Mouse (Mus musculus) induced T-regulatory cell, adult 2 months (primary cell): ENCODE data around the gene H2-M10.2.

ENCODE experiments used
- DNase-seq: peaks from one replicate; pipeline ENCODE4 v3.0.0-alpha.2; 2012; ENCODE audit warnings: low read depth

Gene H2-M10.2

GRCm38 (mm10) chr17:36252250-36252876 is 33.9 kb downstream of the H2-M10.2 start:
- peak; percentile 61 for DNase-seq

GRCm38 (mm10) chr17:36248886-36249285 is 37.4 kb downstream of the H2-M10.2 start:
- no peak for DNase-seq

- peak; percentile 51 for DNase-seq
Observed at GRCm38 (mm10) chr17:36245741-36246140, 40.5 kb downstream of the H2-M10.2 start.

DNA sequence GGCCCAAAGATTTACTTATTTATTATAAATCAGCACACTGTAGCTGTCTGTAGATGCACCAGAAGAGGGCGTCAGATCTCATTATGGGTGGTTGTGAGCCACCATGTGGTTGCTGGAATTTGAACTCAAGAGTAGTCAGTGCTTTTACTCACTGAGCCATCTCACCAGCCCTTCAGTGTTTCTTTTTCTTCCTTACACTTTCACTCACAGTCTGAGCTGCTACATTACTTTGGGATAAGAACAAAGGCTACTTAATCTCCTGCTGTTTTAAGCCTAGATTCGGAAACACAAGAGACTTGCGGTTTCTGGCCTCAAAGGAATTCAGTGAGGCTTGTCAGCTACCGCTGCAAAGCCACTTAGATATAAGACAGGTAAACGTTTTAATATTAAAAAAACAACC is 42.3 kb downstream of the H2-M10.2 start:
- DNase-seq, result no peak

DNA sequence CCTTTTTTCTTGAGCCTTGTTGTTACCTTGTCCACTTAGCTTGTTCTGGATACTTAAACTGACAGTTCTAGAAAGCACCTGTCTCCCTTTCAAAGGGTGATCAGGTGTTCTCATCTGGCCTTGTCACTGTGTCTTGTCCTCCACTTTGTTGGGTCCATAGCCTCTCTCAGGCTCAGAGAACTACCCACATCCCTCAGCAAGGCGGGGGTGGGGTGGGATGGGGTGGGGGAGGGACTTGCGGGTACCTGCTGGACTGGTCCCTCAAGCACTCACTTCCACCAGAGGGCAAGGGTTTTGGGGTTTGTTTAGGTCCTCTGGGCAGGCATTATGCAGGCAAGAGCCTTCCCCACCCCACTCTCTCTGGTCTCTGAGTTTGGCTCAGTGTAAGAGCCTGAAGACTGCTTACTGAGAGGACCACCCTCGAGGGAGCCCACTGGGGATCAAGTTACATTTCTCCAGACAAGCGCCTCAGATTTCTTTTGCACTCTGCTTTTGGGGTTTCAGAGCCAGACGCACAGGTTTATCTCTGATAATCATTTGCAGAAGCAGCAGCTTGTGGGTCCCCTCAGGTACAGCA is 45.6 kb downstream of the H2-M10.2 start:
- no peak for DNase-seq

GRCm38 (mm10) chr17:36237321-36237921 is 48.9 kb downstream of the H2-M10.2 start:
- DNase-seq, result peak; percentile 62

DNA sequence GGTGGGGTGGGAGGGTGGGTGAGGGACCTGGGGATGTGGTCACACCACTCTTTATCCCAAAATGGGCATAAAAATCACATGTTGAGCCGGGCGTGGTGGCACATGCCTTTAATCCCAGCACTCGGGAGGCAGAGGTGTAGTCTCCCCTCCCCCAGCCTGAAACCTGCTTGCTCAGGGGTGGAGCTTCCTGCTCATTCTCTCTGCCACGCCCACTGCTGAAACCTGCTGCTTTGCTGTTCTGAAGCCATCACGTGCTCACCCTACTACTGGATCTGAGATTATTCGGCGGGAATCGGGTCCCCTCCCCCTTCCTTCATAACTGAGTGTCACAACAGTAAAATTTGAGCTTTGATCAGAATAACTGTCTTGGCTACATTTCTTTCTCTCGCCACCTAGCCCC is 51.0 kb downstream of the H2-M10.2 start:
- peak; percentile 84 for DNase-seq
